Mouse (Mus musculus) thymus, adult 2 months (tissue): ENCODE results near the gene Xirp2.

Experiments used
- CTCF ChIP-seq: fragments of 200-500 bp; IDR thresholded peaks from 2 replicates; pipeline ENCODE4 v1.5.1; 2012; ENCODE audit warnings: mild to moderate bottlenecking, control low read depth, low read length, moderate library complexity, borderline replicate concordance; ENCODE audit not compliant: control insufficient read depth, poor library complexity, insufficient read depth; ENCODE audit errors: extremely low read depth
- POLR2A ChIP-seq: fragments of 200-500 bp; IDR thresholded peaks from 2 replicates; pipeline ENCODE4 v1.6.1; 2012; ENCODE audit warnings: mild to moderate bottlenecking, low read length, control low read depth, moderate library complexity; ENCODE audit not compliant: control insufficient read depth, poor library complexity, insufficient read depth; ENCODE audit errors: extremely low read depth

DNA sequence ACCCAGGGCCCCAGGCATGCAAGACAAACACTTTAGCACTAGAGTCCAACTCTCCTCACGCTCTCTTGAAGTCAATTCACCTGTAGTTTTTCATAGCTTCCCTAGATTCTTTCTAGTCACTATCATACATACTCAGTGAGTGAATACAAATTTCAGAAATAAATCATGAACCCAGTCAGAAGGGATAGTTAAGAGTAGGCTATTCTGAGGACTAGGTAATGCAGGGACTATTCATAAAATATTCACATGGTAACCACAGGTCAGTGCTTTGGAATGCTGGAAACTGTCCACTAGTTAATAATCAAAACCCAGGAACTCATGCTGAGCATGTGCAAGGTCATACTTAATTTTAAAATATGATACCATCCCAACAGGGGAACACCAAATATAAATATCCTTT is 23.0 kb upstream of the Xirp2 start:
- no peak for TF ChIP-seq CTCF
- TF ChIP-seq POLR2A, result no peak
